Mouse (Mus musculus): Measurements from ENCODE around the gene Sh3glb2. TPM values are rescaled to one million over a fixed set of nuclear protein-coding genes. Genes with fewer than 3 reads are reported as not detected.

Sh3glb2 gene
- total RNA-seq (2021) (10 to 100 TPM; 74.8 to 80.1 TPM), polyA plus RNA-seq (2012; rRNA removed) (270 and 325 TPM in 2 replicates)
- long read RNA-seq, transcript Sh3glb2-203 (10 exons, 1,694 nt): minor isoform, 5 of 143 reads
- long read RNA-seq, transcript Sh3glb2-201 (11 exons, 1,810 nt): major isoform, 92 of 143 reads
- long read RNA-seq, partial matches to known transcripts: 6 of 143 reads
- long read RNA-seq, other reads (novel, unspliced or antisense): 40 of 143 reads

- DNase-seq: peak; percentile 90
Measured at GRCm38 (mm10) chr2:30358533-30359531, at the start of gene Sh3glb2. TSS of gene Sh3glb2 (minus strand) at chr2:30359337.

DNA sequence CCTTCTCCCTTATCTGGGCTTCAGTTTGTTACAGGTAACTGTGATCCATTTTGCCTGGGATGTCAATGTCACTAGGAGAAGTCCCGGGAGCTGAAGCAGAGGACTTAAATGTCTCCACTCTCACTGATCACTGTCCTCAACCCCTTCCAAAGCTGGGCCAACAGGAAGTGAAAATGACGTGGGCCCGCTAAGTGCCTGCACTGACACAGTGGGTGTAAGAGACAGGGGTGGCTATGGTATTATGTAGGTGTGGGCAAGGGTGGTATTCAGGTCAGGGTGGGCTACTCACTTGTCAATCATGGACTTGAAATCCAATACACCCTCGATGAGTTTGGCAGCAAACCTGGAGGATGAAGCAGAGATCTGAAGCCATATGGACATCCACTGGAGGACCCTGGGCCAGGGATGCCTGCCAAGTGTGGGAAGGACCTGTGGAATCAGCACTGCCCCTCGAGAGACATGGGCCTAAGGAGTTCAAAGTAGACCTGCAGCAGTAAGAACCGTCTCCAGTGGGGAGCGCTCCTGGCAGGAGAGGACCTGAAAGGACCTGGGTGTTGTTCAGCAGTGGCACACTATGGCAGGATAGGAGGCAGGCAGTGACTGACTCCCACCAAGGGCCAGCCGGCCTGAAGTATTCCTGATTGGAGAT lies 49.4 kb upstream of the Sh3glb2 start:
- no peak for DNase-seq

- no peak for DNase-seq
Measured at GRCm38 (mm10) chr2:30407778-30408177, 48.6 kb upstream of the Sh3glb2 start.

DNA sequence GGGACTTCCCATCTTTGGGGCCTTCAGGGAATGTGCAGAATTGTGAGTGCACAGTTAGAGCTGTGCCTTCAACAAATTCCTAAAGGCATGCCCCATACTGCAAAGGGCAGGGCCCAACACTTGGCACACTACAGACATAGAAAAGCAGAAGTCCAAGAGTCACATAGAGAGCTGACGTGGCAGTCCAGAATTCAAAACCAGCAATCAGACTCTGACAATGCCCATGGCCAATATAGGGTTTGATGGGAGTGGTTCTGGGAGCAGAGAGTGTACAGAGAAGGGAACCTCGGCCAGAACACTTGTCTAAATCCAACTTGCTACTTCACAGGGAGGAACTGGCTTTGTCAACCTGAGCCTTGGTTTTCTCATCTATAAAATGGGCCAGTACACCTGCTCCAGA lies 48.1 kb upstream of the Sh3glb2 start:
- DNase-seq: no peak

- no peak for DNase-seq
Measured at GRCm38 (mm10) chr2:30403870-30404269, 44.7 kb upstream of the Sh3glb2 start.

DNA sequence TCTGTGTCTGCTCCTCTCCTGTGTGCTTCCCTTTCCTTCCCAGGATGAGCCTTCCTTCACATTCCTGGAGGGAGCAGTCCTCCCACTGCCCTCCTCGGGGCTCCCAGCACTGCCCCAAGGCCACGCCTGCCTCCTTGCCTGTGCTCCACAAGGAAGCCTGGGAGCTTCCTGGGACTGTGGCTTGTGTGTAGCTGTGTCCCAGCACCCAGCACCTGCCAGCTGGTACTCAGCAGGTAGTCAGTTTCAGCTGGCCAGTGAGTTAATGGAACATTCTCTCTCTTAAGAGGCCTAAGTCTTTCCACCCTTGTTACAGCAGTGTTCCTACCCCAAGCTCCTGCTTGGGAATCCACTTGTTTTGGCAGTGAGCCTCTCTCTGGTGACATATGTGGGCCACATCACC lies 43.7 kb upstream of the Sh3glb2 start:
- no peak for DNase-seq

- DNase-seq: no peak
Measured at GRCm38 (mm10) chr2:30402351-30402826, 43.3 kb upstream of the Sh3glb2 start.

DNA sequence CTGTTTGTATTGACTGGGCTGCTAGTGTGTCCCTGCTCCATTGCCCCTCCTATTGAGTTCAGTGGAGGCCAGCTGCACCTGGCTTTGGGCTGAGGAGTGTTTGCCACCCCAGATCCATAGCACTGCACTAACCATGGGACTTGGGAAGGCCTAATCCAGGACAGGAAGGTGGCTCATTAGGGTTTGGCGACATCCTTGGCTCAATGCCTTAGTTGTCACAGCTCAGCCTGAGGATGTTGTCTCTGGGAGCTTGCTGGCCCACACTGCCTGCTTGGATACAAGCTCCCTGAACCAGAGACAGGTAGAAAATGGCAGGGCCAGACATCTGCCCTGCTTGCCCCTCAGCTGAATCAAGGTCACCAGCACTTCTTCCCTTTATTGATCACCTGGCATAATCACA lies 42.4 kb upstream of the Sh3glb2 start:
- DNase-seq: no peak

DNA sequence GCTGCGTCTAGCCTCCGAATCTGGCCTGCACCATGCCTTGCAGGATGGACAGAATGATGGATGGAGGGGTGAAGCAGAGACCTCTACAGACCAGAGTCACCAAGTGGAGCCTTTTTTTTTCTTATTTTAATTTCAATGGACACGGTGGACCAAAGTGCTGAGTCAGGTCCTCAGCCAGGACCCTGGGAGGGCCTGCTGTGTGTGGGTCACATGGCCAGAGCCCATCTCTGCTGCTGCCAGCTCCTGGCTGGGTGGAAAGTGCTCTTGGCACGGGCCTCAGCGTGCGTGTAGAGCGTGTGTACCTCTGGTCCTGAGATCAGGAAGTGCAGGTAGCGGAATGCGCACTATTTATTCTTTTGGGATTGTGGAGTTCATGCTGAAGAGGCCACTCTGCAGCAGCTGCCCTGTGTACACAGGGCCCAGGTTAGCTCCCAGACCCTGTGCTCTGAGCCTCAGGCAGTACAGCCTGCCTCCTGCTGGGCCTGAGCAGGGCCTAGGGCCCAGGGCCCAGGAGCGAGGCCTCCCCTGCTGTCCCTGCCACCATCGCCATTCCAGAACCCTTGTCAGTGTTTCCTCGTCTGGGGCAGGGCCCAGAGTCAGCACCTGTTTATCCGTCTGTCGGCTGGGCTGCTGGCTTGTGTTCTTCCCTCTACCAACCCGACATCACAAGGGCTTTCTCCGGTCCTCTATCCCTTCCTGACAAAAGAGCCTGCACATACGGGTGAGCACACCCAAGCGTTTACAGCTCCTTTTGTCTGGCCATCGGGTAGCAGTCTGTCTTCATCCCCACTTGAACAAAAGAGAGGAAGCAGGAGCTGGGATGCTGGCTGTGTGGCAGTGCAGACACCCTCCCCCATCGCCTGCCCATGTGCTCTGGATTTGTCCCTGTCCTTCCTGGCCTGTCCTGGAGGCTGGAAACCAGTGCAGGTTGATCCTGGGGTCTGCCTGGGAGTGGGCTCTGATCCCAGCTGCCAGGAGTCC lies 40.3 kb upstream of the Sh3glb2 start:
- DNase-seq: no peak

DNA sequence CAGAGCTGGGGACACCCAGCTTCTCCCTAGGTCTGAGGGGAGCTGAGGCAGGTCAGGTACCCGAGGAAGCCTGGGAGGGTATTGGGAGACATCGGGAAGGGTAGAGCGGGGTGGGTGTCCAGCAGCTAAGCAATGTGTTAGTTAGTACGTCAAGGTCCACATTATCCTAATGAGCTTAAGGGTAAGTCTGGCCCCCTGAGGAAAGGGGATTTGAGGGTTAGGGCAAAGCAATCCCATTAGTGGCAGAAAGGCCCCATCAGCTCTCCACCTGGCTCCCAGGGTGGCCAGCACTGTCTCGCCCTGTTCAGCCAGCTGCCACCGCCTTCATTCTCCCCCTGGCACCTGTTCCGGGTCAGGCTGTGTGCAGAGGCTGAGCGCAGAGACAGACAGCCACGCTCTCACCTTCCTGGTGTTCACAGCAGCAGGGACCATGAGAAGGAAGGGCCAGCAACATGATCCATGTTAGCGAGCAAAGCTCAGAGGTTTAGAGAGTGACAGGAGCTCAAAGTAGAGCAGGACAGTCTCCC lies 38.9 kb upstream of the Sh3glb2 start:
- no peak for DNase-seq

- no peak for DNase-seq
Measured at GRCm38 (mm10) chr2:30396246-30396645, 37.1 kb upstream of the Sh3glb2 start.

DNA sequence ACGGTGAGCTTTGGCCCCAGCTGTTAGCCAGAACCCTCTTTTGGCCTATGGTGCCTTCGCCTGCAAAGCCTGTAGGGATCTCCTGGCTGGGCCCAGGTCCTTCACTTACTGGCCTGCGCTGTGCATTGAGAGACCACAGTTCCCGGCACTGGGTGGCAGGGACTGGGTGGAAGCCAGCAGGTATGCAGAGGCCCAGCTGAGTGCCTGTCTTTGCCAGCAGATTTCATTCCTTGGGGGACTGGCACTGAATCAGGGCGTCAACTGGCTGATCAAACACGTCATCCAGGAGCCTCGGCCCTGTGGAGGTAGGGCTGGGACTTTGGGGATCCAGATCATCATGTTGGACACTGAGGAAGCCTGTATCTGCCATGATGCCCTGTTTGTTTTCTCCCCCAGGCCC lies 36.6 kb upstream of the Sh3glb2 start:
- no peak for DNase-seq

GRCm38 (mm10) chr2:30393370-30393656 lies 34.2 kb upstream of the Sh3glb2 start:
- DNase-seq: no peak

DNA sequence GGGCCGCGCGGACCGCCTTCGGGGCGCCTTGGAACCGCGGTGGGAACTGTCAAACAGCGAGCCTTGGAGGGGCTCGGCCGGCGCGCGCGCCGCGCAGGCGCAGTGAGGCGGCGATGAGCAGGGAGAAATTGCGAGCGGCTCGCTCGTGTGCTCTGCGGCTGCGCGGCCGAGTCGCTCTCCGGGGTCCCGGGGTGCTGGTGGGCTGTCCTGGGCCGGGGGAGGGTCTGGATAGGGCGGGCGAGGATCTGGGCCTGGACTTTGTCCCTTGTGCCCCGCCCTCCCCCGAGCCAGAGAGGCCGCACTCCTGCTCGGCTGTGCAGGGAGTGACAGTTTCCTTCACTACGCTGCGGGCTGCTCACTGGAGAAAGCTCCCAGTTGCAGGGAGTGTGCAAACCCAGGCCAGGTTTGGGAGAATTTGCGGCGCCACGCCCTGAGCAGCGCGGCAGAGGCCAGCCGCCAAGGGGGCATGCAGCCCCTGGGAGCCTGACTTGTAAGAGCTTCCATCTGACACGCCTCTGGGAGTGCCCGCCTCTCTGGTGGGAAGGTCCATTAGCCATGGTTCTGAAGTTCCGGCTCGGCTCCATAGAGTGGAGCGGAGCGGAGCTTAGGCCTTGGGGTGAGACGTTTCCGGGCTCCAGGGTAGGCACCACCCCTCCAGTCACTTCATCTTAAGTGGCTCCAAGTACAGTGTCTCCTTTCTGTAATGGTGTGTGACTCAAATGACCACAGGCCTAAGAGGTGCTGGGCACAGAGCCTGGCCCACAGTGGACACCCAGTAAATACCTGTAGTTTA lies 33.6 kb upstream of the Sh3glb2 start:
- peak; percentile 91 for DNase-seq

DNA sequence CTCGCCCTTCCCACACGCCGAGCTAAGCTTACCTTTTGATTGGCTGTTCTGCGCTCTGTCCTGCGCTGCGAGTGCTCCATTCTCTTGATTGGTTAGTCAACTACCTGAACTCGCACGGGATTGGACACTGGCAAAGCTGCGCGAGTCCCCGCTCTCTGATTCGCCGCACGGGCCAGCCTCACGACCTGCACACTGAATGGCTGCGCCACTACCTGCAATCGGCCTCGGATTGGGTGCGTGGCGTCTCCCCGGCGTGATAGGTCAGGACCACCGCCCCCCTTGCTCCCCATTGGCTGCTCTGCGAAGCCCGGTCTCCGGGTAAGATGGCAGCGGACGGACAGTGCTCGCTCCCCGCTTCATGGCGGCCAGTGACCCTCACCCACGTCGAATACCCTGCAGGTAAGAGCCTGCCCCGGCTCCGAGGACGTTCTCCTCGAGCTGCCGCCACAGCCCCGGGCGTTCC lies 33.0 kb upstream of the Sh3glb2 start, which contains the start of gene Dolpp1:
Dolpp1 (plus strand) TSS at position 141 of the 463 bp plus-strand sequence.
- peak; percentile 98 for DNase-seq

DNA sequence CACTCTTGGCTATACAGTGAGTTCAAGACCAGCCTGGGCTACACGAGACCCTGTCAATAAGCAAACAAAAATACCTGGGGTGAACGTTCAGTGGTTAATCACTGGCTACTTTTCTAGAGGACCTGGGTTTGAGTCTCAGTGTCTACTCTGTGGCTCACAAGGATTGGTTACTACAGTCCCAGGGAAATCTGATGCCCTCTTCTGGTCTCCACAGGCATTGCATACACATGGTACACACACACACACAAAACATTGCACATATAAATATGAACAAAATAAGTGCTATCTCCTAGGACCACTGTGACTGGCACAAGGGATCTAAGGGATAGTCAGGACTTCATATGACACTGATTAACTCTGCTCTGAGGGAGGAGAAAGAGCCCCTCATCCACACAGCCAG lies 29.9 kb upstream of the Sh3glb2 start:
- DNase-seq: no peak

- DNase-seq: no peak
Measured at GRCm38 (mm10) chr2:30386913-30387312, 27.8 kb upstream of the Sh3glb2 start.

DNA sequence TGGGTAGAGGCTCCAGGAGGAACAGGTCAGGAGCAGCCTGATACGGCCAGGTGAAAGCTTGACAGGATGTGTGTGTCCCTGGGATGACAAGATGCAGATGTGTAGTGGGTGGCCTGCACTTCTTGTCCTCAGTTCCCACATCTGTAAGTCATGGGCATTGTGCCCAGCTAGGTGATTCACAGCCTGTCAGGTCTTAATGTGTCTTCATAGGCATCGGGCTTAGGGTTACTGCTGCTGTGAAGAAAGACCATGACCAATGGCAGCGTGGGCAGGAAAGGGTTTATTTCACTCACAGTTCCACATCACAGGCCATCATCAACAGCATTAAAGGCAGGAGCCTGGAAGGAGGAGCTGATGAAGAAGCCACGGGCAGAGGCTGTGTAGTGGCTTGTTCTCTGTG lies 26.5 kb upstream of the Sh3glb2 start:
- DNase-seq: no peak

- DNase-seq: no peak
Measured at GRCm38 (mm10) chr2:30384814-30385213, 25.7 kb upstream of the Sh3glb2 start.

DNA sequence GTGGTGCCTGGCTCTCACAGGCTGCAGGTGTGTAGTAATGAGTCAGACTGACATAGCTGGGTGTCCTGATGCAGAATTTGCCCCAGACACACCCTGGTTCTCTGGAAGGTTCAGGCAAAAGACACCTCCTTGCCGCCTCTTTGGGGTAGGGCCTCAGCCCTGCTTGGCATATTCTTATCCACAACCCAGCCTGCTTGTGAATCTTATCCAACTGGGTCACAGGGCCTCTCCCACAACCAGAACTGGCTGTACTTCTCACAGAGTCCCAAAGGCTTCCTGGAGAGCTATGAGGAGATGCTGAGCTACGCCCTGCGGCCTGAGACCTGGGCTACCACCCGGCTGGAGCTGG lies 22.2 kb upstream of the Sh3glb2 start:
- peak; percentile 58 for DNase-seq

Measured in adrenal gland, adult 2 months (tissue).